Mouse (Mus musculus): Measurements from ENCODE around the gene Slc20a1. TPM values are rescaled to one million over a fixed set of nuclear protein-coding genes. Genes with fewer than 3 reads are reported as not detected.

Gene Slc20a1
- polyA plus RNA-seq, 1 experiment from 2014 or later, result 42.5 TPM

- DNase-seq (ENCODE audit: low spot score), result no peak
These were observed 49.1 kb downstream of the Slc20a1 start for GRCm38 (mm10) chr2:129247707-129248121.

GRCm38 (mm10) chr2:129249321-129249720, 50.8 kb downstream of the Slc20a1 start:
- no peak for DNase-seq (ENCODE audit: low spot score)

- DNase-seq (ENCODE audit: low spot score), result no peak
These were observed 54.5 kb downstream of the Slc20a1 start for GRCm38 (mm10) chr2:129252836-129253630.

- DNase-seq (ENCODE audit: low spot score), result no peak
These were observed 55.0 kb downstream of the Slc20a1 start for GRCm38 (mm10) chr2:129253631-129253970.

- no peak for DNase-seq (ENCODE audit: low spot score)
These were observed 55.5 kb downstream of the Slc20a1 start for GRCm38 (mm10) chr2:129254076-129254475.

- no peak for DNase-seq (ENCODE audit: low spot score)
These were observed 57.4 kb downstream of the Slc20a1 start for GRCm38 (mm10) chr2:129256006-129256405.

- DNase-seq (ENCODE audit: low spot score), result no peak
These were observed 59.5 kb downstream of the Slc20a1 start for GRCm38 (mm10) chr2:129258056-129258455.

GRCm38 (mm10) chr2:129258475-129259211, 60.1 kb downstream of the Slc20a1 start:
- peak; percentile 83 for DNase-seq (ENCODE audit: low spot score)

- no peak for DNase-seq (ENCODE audit: low spot score)
These were observed 62.1 kb downstream of the Slc20a1 start for GRCm38 (mm10) chr2:129260646-129261045.

Other genes with a start within 250 kb of the Slc20a1 start
- 3.3 and 6.5 TPM in 2 replicates for gene Zc3h6, start 231.4 kb upstream of the Slc20a1 start, polyA plus RNA-seq (2015; fragmentation: Nextera tagmentation; extraction: Ambion mirVana)
- 17.1 and 18.5 TPM in 2 replicates for gene Gm10762, start 231.0 kb upstream of the Slc20a1 start, polyA plus RNA-seq (2015; fragmentation: Nextera tagmentation; extraction: Ambion mirVana)
- gene Vinac1, start 150.6 kb upstream of the Slc20a1 start, polyA plus RNA-seq (2015; fragmentation: Nextera tagmentation; extraction: Ambion mirVana), result 0.14 and 0.23 TPM in 2 replicates
- 5.2 and 5.9 TPM in 2 replicates for gene Ttl, start 132.8 kb upstream of the Slc20a1 start, polyA plus RNA-seq (2015; fragmentation: Nextera tagmentation; extraction: Ambion mirVana)
- 19.4 TPM in 2 replicates for gene Polr1b, start 97.8 kb upstream of the Slc20a1 start, polyA plus RNA-seq (2015; fragmentation: Nextera tagmentation; extraction: Ambion mirVana)
- 27.8 and 28.7 TPM in 2 replicates for gene Chchd5, start 69.1 kb upstream of the Slc20a1 start, polyA plus RNA-seq (2015; fragmentation: Nextera tagmentation; extraction: Ambion mirVana)
- 29.6 and 40.8 TPM in 2 replicates for gene Ckap2l, start 98.4 kb downstream of the Slc20a1 start, polyA plus RNA-seq (2015; fragmentation: Nextera tagmentation; extraction: Ambion mirVana)
- gene Il1a, start 111.2 kb downstream of the Slc20a1 start, polyA plus RNA-seq (2015; fragmentation: Nextera tagmentation; extraction: Ambion mirVana), result 1.8 and 2.1 TPM in 2 replicates
- 1.0 and 1.1 TPM in 2 replicates for gene Il1b, start 172.4 kb downstream of the Slc20a1 start, polyA plus RNA-seq (2015; fragmentation: Nextera tagmentation; extraction: Ambion mirVana)

Measured in thymus, postnatal 0 days (tissue).